Mouse (Mus musculus) urinary bladder, postnatal 4 days (tissue): Measurements from ENCODE around the gene Mysm1.

Source experiments
- DNase-seq, 2 experiments: peaks; one replicate each; pipeline ENCODE4 v3.0.0; 2021 to 2022; ENCODE audit warnings: low spot score in 2 of 2

Mysm1 gene

DNA sequence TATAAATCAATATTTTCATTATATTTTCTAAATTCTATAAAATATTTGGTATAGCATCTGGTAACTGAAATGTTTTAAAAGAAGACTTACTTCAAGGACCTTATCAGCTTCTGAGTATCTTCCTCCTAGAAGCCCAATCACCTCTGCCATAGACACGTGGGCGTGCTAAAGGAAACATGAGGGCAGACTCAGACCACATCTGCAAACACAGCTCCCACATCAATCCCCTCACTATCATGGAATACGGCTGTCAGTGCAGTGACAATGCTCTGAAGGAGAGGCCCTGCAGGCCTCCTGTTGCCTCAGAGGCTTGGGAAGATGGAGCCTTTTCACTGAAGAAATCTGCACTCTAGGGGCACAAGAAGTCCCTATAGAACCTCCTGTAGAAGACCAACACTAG is 26.1 kb downstream of the Mysm1 start:
- DNase-seq, result no peak

DNA sequence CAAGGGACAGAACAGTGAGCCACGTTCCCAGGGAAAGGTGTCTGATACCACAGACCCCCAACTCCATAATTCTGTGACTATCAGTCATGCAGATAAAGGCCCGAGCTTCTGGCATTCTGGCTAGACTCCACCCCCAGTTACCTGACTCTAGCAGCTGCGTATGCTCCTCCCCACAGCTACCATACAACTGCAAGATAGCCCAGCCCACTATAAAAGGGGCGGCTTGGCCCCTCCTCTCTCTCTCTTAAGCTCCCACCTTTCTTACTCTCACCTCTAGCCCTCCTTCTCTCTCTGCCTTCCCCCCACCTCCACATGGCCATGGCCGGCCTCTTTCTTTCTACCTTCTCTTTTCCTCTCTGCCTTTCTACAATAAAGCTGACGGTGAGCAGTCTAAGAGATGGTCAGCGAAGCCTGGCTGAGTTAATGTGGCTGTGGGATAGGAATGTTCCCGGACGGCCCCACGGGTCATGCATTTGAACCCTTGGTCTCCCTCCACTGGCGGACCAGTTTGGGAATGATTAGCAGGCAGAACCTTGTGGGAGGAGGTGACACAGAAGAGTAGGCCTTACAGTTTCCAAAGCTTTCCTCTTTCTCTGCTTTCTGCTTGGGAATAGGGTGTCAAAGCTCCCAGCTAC is 37.6 kb downstream of the Mysm1 start:
- no peak for DNase-seq

DNA sequence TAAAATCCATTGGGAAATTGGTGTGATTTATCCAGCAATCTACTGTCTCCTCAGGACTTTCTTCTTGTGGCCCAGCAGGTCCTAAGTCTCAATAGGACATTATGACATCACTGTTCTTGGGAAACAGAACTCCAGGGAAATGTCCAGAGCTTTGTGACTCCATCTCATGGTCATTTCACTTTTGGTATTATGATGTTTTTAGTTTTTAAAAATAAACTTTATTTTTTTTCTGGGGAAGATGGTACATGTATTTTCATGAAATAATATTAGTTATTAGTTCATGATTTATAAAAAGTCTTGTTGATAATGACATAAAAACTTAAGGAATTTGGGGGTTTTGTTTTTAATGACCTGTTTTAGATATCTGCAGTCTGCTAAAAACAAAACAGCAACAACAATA is 50.2 kb downstream of the Mysm1 start, which contains the start of gene Eqtn:
Eqtn (minus strand) TSS at position 101 of the 400 bp plus-strand sequence.
- no peak for DNase-seq

DNA sequence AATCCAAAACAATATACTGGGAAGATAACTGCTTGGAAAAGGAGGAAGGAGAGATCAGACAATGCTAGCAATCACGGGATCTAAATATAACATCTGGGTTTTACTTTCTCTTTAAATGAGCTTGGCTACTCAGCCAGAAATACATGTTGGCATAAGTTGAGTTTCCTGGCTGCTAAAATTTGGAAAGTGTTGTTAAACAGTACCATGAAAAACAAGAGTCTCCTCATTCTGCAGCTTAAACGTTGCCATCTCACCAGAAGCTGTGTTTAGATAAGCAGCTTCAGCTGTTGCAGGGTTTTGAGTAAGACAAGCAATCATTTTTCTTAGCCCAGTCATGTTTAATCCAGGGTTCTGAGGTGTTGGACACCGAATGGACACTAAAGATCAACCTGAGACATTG is 77.1 kb downstream of the Mysm1 start:
- DNase-seq, result no peak

DNA sequence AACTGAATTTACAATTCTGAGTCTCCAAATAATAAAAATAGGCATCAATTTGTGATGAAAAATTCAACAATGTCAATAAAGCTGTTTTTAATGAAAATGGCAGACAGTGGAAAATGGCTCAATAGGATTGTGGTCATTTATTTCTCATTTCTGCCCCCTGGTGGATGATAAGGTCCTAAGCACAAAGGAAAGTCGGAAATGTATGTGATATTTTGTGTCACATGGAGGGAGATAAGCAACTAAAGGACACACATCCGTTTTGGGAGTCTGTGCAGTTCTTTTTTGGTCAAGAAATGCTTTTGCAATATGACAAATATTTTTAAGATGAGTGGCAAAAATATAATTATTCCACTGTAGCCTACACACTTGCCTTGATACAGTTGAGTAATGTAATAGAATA is 78.2 kb downstream of the Mysm1 start:
- no peak for DNase-seq
